Mouse (Mus musculus) kidney, postnatal 0 days (tissue): ENCODE data around the gene Olfr569. TPM values are rescaled to one million over a fixed set of nuclear protein-coding genes. Genes with fewer than 3 reads are reported as not detected.

Experiments
- ATAC-seq: fragments of 200-750 bp; cut with Nextera tagmentation; replicated peaks from 2 replicates; pipeline ENCODE4 v1.8.0; 2017; ENCODE audit warnings: low read depth, moderate number of reproducible peaks, moderate TSS enrichment, moderate library complexity; ENCODE audit not compliant: low FRiP score
- DNase-seq: peaks from one replicate; pipeline ENCODE4 v3.0.0-alpha.2; 2016; ENCODE audit warnings: low spot score
- H3K27ac ChIP-seq: fragments of 300-500 bp; sonication (generic); 2 replicates; pipeline ENCODE4 v1.5.1; 2014; ENCODE audit warnings: mild to moderate bottlenecking
- H3K27me3 ChIP-seq: fragments of 300-500 bp; sonication (generic); 2 replicates; pipeline ENCODE4 v1.6.1; 2014; ENCODE audit warnings: low read length, mixed read lengths; ENCODE audit not compliant: insufficient read depth
- H3K36me3 ChIP-seq: fragments of 300-500 bp; sonication (generic); 2 replicates; pipeline ENCODE4 v1.6.1; 2014; ENCODE audit warnings: low read length, mixed read lengths; ENCODE audit not compliant: insufficient read depth
- H3K4me1 ChIP-seq: fragments of 300-500 bp; sonication (generic); replicated peaks from 2 replicates; pipeline ENCODE4 v1.6.1; 2014; ENCODE audit warnings: antibody characterized with exemption, low read length, mixed read lengths; ENCODE audit not compliant: insufficient read depth
- H3K4me2 ChIP-seq: fragments of 300-500 bp; sonication (generic); 2 replicates; pipeline ENCODE4 v1.6.1; 2014; ENCODE audit warnings: mild to moderate bottlenecking, low read length, moderate library complexity, mixed read lengths
- H3K4me3 ChIP-seq: fragments of 300-500 bp; sonication (generic); replicated peaks from 2 replicates; pipeline ENCODE4 v1.5.1; 2014; ENCODE audit warnings: low read depth, low read length
- H3K9ac ChIP-seq: fragments of 300-500 bp; sonication (generic); 2 replicates; pipeline ENCODE4 v1.6.1; 2014; ENCODE audit warnings: low read depth, low read length
- H3K9me3 ChIP-seq: fragments of 300-500 bp; sonication (generic); replicated peaks from 2 replicates; pipeline ENCODE4 v1.6.1; 2016; ENCODE audit warnings: low read length, inconsistent platforms, mixed read lengths
- CTCF ChIP-seq: IDR thresholded peaks from 2 replicates; pipeline ENCODE4 v1.5.1; 2016; ENCODE audit warnings: antibody characterized with exemption, low read depth, mild to moderate bottlenecking, moderate library complexity
- WGBS: fragments of 180-500 bp; shearing (Covaris S2); extraction: QIAGEN DNeasy Blood & Tissue Kit; methylation state at CpG from one replicate; pipeline ENCODE4 v1.1.7; 2014; 5-methylcytosine and 5-hydroxymethylcytosine counted together
- polyA plus RNA-seq: library from polyadenylated mRNA; unstranded; fragments of >200 nt; fragmentation: Nextera tagmentation; extraction: Ambion mirVana; gene quantifications from 2 replicates; pipeline ENCODE4 v1.2.1, GENCODE M21; 2015

Olfr569 gene
- polyA plus RNA-seq, 1 experiment from 2014 or later = not detected

GRCm38 (mm10) chr7:102915261-102915660 lies 24.6 kb upstream of the Olfr569 start:
- no peak for TF ChIP-seq CTCF
- DNase-seq (no peak), ATAC-seq (no peak)
- H3K4me2 ChIP-seq = no peak overlapping the region
- no peaks in the 10 kb centered on the region for H3K27me3 ChIP-seq
- H3K4me3 ChIP-seq = no peak overlapping the region
- no peaks in the 10 kb centered on the region for H3K9me3 ChIP-seq
- no peak overlapping the region for H3K27ac ChIP-seq
- no peaks in the 10 kb centered on the region for H3K36me3 ChIP-seq
- H3K4me1 ChIP-seq = no peaks in the 10 kb centered on the region
- no peak overlapping the region for H3K9ac ChIP-seq
- 17% methylated on average over 1 of the region's 1 CpGs for WGBS

GRCm38 (mm10) chr7:102876822-102877221 lies 13.9 kb downstream of the Olfr569 start, which contains the start of gene Olfr568:
Gene Olfr568, plus strand, starts transcription at chr7:102877122.
- no peak for TF ChIP-seq CTCF
- ATAC-seq = no peak
- Histone ChIP-seq H3K27ac (no peak within 1 kb of the TSS), H3K4me1 (no peaks in the 10 kb centered on the region), H3K4me2 (no peak within 1 kb of the TSS), H3K4me3 (no peak within 1 kb of the TSS), H3K27me3 (no peaks in the 10 kb centered on the region), H3K36me3 (no peaks in the 10 kb centered on the region), H3K9ac (no peak within 1 kb of the TSS), H3K9me3 (no peaks in the 10 kb centered on the region)
- no peak for DNase-seq

DNA sequence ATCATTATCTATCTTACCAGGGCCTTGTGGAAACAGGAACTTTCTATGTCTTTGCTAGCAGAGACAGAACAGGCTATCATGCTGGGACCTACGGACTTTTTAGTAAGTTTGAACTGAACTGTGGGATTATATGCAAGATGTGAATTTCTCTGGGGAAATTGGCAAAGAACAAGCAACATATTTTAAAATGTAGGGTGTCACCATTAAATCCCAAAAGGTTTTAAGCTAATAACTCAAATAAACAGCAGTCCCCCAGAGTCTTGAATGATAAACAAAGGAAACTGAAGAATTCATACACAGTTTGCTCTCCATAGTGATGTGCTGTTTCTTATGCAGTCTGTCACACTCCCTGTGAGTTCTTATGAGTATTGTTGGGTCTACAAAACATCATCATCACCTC lies 32.0 kb downstream of the Olfr569 start, which contains the start of gene Olfr566:
Gene Olfr566, minus strand, starts transcription at position 101 of the 400 bp plus-strand sequence.
- Histone ChIP-seq H3K9me3 (no peaks in the 10 kb centered on the region), H3K27me3 (no peaks in the 10 kb centered on the region), H3K27ac (no peak within 1 kb of the TSS), H3K4me2 (no peak within 1 kb of the TSS), H3K4me3 (no peak within 1 kb of the TSS), H3K4me1 (no peaks in the 10 kb centered on the region), H3K36me3 (no peaks in the 10 kb centered on the region), H3K9ac (no peak within 1 kb of the TSS)
- no peak for TF ChIP-seq CTCF
- 88% methylated on average over 1 of the region's 1 CpGs for WGBS
- ATAC-seq (no peak), DNase-seq (no peak)

- Histone ChIP-seq H3K4me2 (no peak overlapping the region), H3K4me3 (no peak overlapping the region), H3K27me3 (no peaks in the 10 kb centered on the region), H3K36me3 (no peaks in the 10 kb centered on the region), H3K9me3 (no peaks in the 10 kb centered on the region), H3K27ac (no peak overlapping the region), H3K4me1 (no peaks in the 10 kb centered on the region), H3K9ac (no peak overlapping the region)
- ATAC-seq (no peak), DNase-seq (no peak)
- TF ChIP-seq CTCF = no peak
Observed at GRCm38 (mm10) chr7:102855807-102856206, 34.9 kb downstream of the Olfr569 start.

Other genes with a start within 250 kb of the Olfr569 start
- not detected in 2 replicates for gene Olfr555, start 232.1 kb downstream of the Olfr569 start, polyA plus RNA-seq
- not detected in 2 replicates for gene Olfr556, start 226.0 kb downstream of the Olfr569 start, polyA plus RNA-seq
- gene Trim68, start 203.6 kb downstream of the Olfr569 start, polyA plus RNA-seq = 10.6 and 11.3 TPM in 2 replicates
- not detected in 2 replicates for gene Olfr557, start 195.0 kb downstream of the Olfr569 start, polyA plus RNA-seq
- 1.3 and 1.4 TPM in 2 replicates for gene Olfr558, start 188.7 kb downstream of the Olfr569 start, polyA plus RNA-seq
- gene Olfr33, start 171.8 kb downstream of the Olfr569 start, polyA plus RNA-seq = not detected in 2 replicates
- not detected in 2 replicates for gene Olfr559, start 163.4 kb downstream of the Olfr569 start, polyA plus RNA-seq
- gene Olfr560, start 131.5 kb downstream of the Olfr569 start, polyA plus RNA-seq = not detected in 2 replicates
- gene Olfr78, start 131.4 kb downstream of the Olfr569 start, polyA plus RNA-seq = 0.50 and 0.63 TPM in 2 replicates
- 0.09 TPM in 1 of 2 replicates, not detected in the other for gene Olfr561, start 119.7 kb downstream of the Olfr569 start, polyA plus RNA-seq
- not detected in 2 replicates for gene Olfr564, start 87.4 kb downstream of the Olfr569 start, polyA plus RNA-seq
- gene Olfr566, start 32.1 kb downstream of the Olfr569 start, polyA plus RNA-seq = not detected in 2 replicates
- not detected in 2 replicates for gene Olfr568, start 13.8 kb downstream of the Olfr569 start, polyA plus RNA-seq
- not detected in 2 replicates for gene Olfr570, start 3.7 kb upstream of the Olfr569 start, polyA plus RNA-seq
- gene Olfr571, start 26.7 kb upstream of the Olfr569 start, polyA plus RNA-seq = not detected in 2 replicates
- not detected in 2 replicates for gene Olfr572, start 33.5 kb upstream of the Olfr569 start, polyA plus RNA-seq
- gene Olfr573-ps1, start 51.7 kb upstream of the Olfr569 start, polyA plus RNA-seq = not detected in 2 replicates
- gene Olfr574, start 57.6 kb upstream of the Olfr569 start, polyA plus RNA-seq = not detected in 2 replicates
- not detected in 2 replicates for gene Olfr575, start 67.9 kb upstream of the Olfr569 start, polyA plus RNA-seq
- gene Olfr576, start 71.8 kb upstream of the Olfr569 start, polyA plus RNA-seq = not detected in 2 replicates
- not detected in 2 replicates for gene Olfr577, start 85.1 kb upstream of the Olfr569 start, polyA plus RNA-seq
- gene Olfr578, start 98.4 kb upstream of the Olfr569 start, polyA plus RNA-seq = not detected in 2 replicates
- gene Olfr582, start 147.1 kb upstream of the Olfr569 start, polyA plus RNA-seq = not detected in 2 replicates
- not detected in 2 replicates for gene Olfr583, start 160.4 kb upstream of the Olfr569 start, polyA plus RNA-seq
- gene Olfr584, start 191.0 kb upstream of the Olfr569 start, polyA plus RNA-seq = not detected in 2 replicates
- gene Olfr585, start 206.8 kb upstream of the Olfr569 start, polyA plus RNA-seq = not detected in 2 replicates
- not detected in 2 replicates for gene Olfr586, start 234.8 kb upstream of the Olfr569 start, polyA plus RNA-seq
- not detected in 2 replicates for gene Olfr588-ps1, start 250.0 kb upstream of the Olfr569 start, polyA plus RNA-seq